Mouse (Mus musculus): Measurements from ENCODE around the gene Cct4. TPM values are rescaled to one million over a fixed set of nuclear protein-coding genes. Genes with fewer than 3 reads are reported as not detected.
A peak's percentile ranks its signal among the peaks of the same experiment; 100 is the strongest.

The Cct4 gene
- 317 and 326 TPM in 2 replicates for polyA plus RNA-seq (2014; fragmentation: Nextera tagmentation; extraction: Ambion mirVana)

GRCm38 (mm10) chr11:22990393-22991126, at the start of gene Cct4:
Cct4 (plus strand) TSS chr11:22990519.
- Histone ChIP-seq H3K4me2 (replicated peaks) (peak within 1 kb of the TSS; percentile 85), H3K9me3 (ENCODE audit: control insufficient read depth, low read length) (no peaks in the 10 kb centered on the region), H3K36me3 (replicated peaks; ENCODE audit: control insufficient read depth, insufficient read depth) (peaks cover 25% of the 10 kb centered on the region), H3K4me3 (replicated peaks; ENCODE audit: low read length) (peak within 1 kb of the TSS; percentile 79), H3K27ac (peak within 1 kb of the TSS; percentile 96), H3K27me3 (ENCODE audit: control insufficient read depth, insufficient read depth, low read length) (no peaks in the 10 kb centered on the region), H3K4me1 (replicated peaks; ENCODE audit: control insufficient read depth, insufficient read depth, low read length) (peaks cover 17% of the 10 kb centered on the region), H3K9ac (peak within 1 kb of the TSS; percentile 90)
- WGBS, result under 1% methylated on average over 66 of the region's 66 CpGs
- DNase-seq (ENCODE audit: low spot score) (peak; percentile 93), ATAC-seq (ENCODE audit: low FRiP score) (peak; percentile 98)

GRCm38 (mm10) chr11:22949101-22949500, 41.2 kb upstream of the Cct4 start:
- Histone ChIP-seq H3K36me3 (replicated peaks; ENCODE audit: control insufficient read depth, insufficient read depth) (no peaks in the 10 kb centered on the region), H3K4me1 (replicated peaks; ENCODE audit: control insufficient read depth, insufficient read depth, low read length) (no peaks in the 10 kb centered on the region), H3K4me2 (replicated peaks) (no peak overlapping the region), H3K9me3 (ENCODE audit: control insufficient read depth, low read length) (no peaks in the 10 kb centered on the region), H3K27me3 (ENCODE audit: control insufficient read depth, insufficient read depth, low read length) (no peaks in the 10 kb centered on the region), H3K9ac (no peak overlapping the region), H3K27ac (no peak overlapping the region), H3K4me3 (replicated peaks; ENCODE audit: low read length) (no peak overlapping the region)
- ATAC-seq (ENCODE audit: low FRiP score), result no peak
- no peak for DNase-seq (ENCODE audit: low spot score)
- WGBS, result 74% methylated on average over 1 of the region's 1 CpGs

GRCm38 (mm10) chr11:22950131-22950530, 40.2 kb upstream of the Cct4 start:
- 88% methylated on average over 6 of the region's 6 CpGs for WGBS
- Histone ChIP-seq H3K4me1 (replicated peaks; ENCODE audit: control insufficient read depth, insufficient read depth, low read length) (no peaks in the 10 kb centered on the region), H3K27me3 (ENCODE audit: control insufficient read depth, insufficient read depth, low read length) (no peaks in the 10 kb centered on the region), H3K4me3 (replicated peaks; ENCODE audit: low read length) (no peak overlapping the region), H3K36me3 (replicated peaks; ENCODE audit: control insufficient read depth, insufficient read depth) (no peaks in the 10 kb centered on the region), H3K9me3 (ENCODE audit: control insufficient read depth, low read length) (no peaks in the 10 kb centered on the region), H3K4me2 (replicated peaks) (no peak overlapping the region), H3K9ac (no peak overlapping the region), H3K27ac (no peak overlapping the region)
- ATAC-seq (ENCODE audit: low FRiP score) (no peak), DNase-seq (ENCODE audit: low spot score) (no peak)

GRCm38 (mm10) chr11:22952668-22953067, 37.7 kb upstream of the Cct4 start:
- H3K4me3 ChIP-seq (replicated peaks; ENCODE audit: low read length), result no peak overlapping the region
- no peak overlapping the region for H3K9ac ChIP-seq
- no peaks in the 10 kb centered on the region for H3K4me1 ChIP-seq (replicated peaks; ENCODE audit: control insufficient read depth, insufficient read depth, low read length)
- WGBS, result 88% methylated on average over 7 of the region's 7 CpGs
- no peak overlapping the region for H3K4me2 ChIP-seq (replicated peaks)
- H3K36me3 ChIP-seq (replicated peaks; ENCODE audit: control insufficient read depth, insufficient read depth), result peaks cover 5% of the 10 kb centered on the region; the same call in 1 of the 2 replicates
- H3K27ac ChIP-seq, result no peak overlapping the region
- ATAC-seq (ENCODE audit: low FRiP score) (no peak), DNase-seq (ENCODE audit: low spot score) (no peak)
- H3K27me3 ChIP-seq (ENCODE audit: control insufficient read depth, insufficient read depth, low read length), result no peaks in the 10 kb centered on the region
- no peaks in the 10 kb centered on the region for H3K9me3 ChIP-seq (ENCODE audit: control insufficient read depth, low read length)

- 95% methylated on average over 6 of the region's 6 CpGs for WGBS
- peaks cover 5% of the 10 kb centered on the region; the same call in 1 of the 2 replicates for H3K36me3 ChIP-seq (replicated peaks; ENCODE audit: control insufficient read depth, insufficient read depth)
- ATAC-seq (ENCODE audit: low FRiP score) (no peak), DNase-seq (ENCODE audit: low spot score) (no peak)
- H3K4me2 ChIP-seq (replicated peaks), result no peak overlapping the region
- no peaks in the 10 kb centered on the region for H3K27me3 ChIP-seq (ENCODE audit: control insufficient read depth, insufficient read depth, low read length)
- no peak overlapping the region for H3K27ac ChIP-seq
- no peak overlapping the region for H3K4me3 ChIP-seq (replicated peaks; ENCODE audit: low read length)
- H3K9me3 ChIP-seq (ENCODE audit: control insufficient read depth, low read length), result no peaks in the 10 kb centered on the region
- no peaks in the 10 kb centered on the region for H3K4me1 ChIP-seq (replicated peaks; ENCODE audit: control insufficient read depth, insufficient read depth, low read length)
- no peak overlapping the region for H3K9ac ChIP-seq
These were observed 34.0 kb upstream of the Cct4 start for GRCm38 (mm10) chr11:22956346-22956745.

GRCm38 (mm10) chr11:22956830-22957229, 33.5 kb upstream of the Cct4 start:
- no peak overlapping the region for H3K9ac ChIP-seq
- H3K4me1 ChIP-seq (replicated peaks; ENCODE audit: control insufficient read depth, insufficient read depth, low read length), result no peaks in the 10 kb centered on the region
- H3K4me3 ChIP-seq (replicated peaks; ENCODE audit: low read length), result no peak overlapping the region
- H3K27me3 ChIP-seq (ENCODE audit: control insufficient read depth, insufficient read depth, low read length), result no peaks in the 10 kb centered on the region
- no peak overlapping the region for H3K27ac ChIP-seq
- 81% methylated on average over 4 of the region's 4 CpGs for WGBS
- H3K4me2 ChIP-seq (replicated peaks), result no peak overlapping the region
- DNase-seq (ENCODE audit: low spot score) (no peak), ATAC-seq (ENCODE audit: low FRiP score) (no peak)
- peaks cover 5% of the 10 kb centered on the region; the same call in 1 of the 2 replicates for H3K36me3 ChIP-seq (replicated peaks; ENCODE audit: control insufficient read depth, insufficient read depth)
- no peaks in the 10 kb centered on the region for H3K9me3 ChIP-seq (ENCODE audit: control insufficient read depth, low read length)

- Histone ChIP-seq H3K27ac (no peak overlapping the region), H3K27me3 (ENCODE audit: control insufficient read depth, insufficient read depth, low read length) (no peaks in the 10 kb centered on the region), H3K9ac (no peak overlapping the region), H3K36me3 (replicated peaks; ENCODE audit: control insufficient read depth, insufficient read depth) (peaks cover 5% of the 10 kb centered on the region; the same call in 1 of the 2 replicates), H3K4me2 (replicated peaks) (no peak overlapping the region), H3K9me3 (ENCODE audit: control insufficient read depth, low read length) (no peaks in the 10 kb centered on the region), H3K4me1 (replicated peaks; ENCODE audit: control insufficient read depth, insufficient read depth, low read length) (no peaks in the 10 kb centered on the region), H3K4me3 (replicated peaks; ENCODE audit: low read length) (no peak overlapping the region)
- WGBS, result 97% methylated on average over 4 of the region's 4 CpGs
- DNase-seq (ENCODE audit: low spot score), result no peak
- ATAC-seq (ENCODE audit: low FRiP score), result no peak
These were observed 32.4 kb upstream of the Cct4 start for GRCm38 (mm10) chr11:22957791-22958374.

GRCm38 (mm10) chr11:22962101-22962500, 28.2 kb upstream of the Cct4 start:
- 96% methylated on average over 1 of the region's 1 CpGs for WGBS
- H3K4me2 ChIP-seq (replicated peaks), result no peak overlapping the region
- DNase-seq (ENCODE audit: low spot score) (no peak), ATAC-seq (ENCODE audit: low FRiP score) (no peak)
- no peaks in the 10 kb centered on the region for H3K9me3 ChIP-seq (ENCODE audit: control insufficient read depth, low read length)
- no peaks in the 10 kb centered on the region for H3K36me3 ChIP-seq (replicated peaks; ENCODE audit: control insufficient read depth, insufficient read depth)
- no peak overlapping the region for H3K9ac ChIP-seq
- H3K27me3 ChIP-seq (ENCODE audit: control insufficient read depth, insufficient read depth, low read length), result no peaks in the 10 kb centered on the region
- H3K4me3 ChIP-seq (replicated peaks; ENCODE audit: low read length), result no peak overlapping the region
- H3K27ac ChIP-seq, result no peak overlapping the region
- H3K4me1 ChIP-seq (replicated peaks; ENCODE audit: control insufficient read depth, insufficient read depth, low read length), result no peaks in the 10 kb centered on the region

- 79% methylated on average over 4 of the region's 4 CpGs for WGBS
- H3K9me3 ChIP-seq (ENCODE audit: control insufficient read depth, low read length), result 0 out of 2 replicates have a peak, but pooled peaks cover 11% of the 10 kb centered on the region
- no peak for DNase-seq (ENCODE audit: low spot score)
- H3K4me1 ChIP-seq (replicated peaks; ENCODE audit: control insufficient read depth, insufficient read depth, low read length), result no peaks in the 10 kb centered on the region
- ATAC-seq (ENCODE audit: low FRiP score), result no peak
- H3K4me2 ChIP-seq (replicated peaks), result no peak overlapping the region
- no peaks in the 10 kb centered on the region for H3K36me3 ChIP-seq (replicated peaks; ENCODE audit: control insufficient read depth, insufficient read depth)
- H3K27ac ChIP-seq, result no peak overlapping the region
- H3K9ac ChIP-seq, result no peak overlapping the region
- H3K27me3 ChIP-seq (ENCODE audit: control insufficient read depth, insufficient read depth, low read length), result no peaks in the 10 kb centered on the region
- H3K4me3 ChIP-seq (replicated peaks; ENCODE audit: low read length), result no peak overlapping the region
These were observed 25.9 kb upstream of the Cct4 start for GRCm38 (mm10) chr11:22964401-22964800.

All from hindbrain, embryonic 14.5 days (tissue).